Mouse (Mus musculus): ENCODE measurements around the gene Tmem59. TPM values are rescaled to one million over a fixed set of nuclear protein-coding genes. Genes with fewer than 3 reads are reported as not detected.

The Tmem59 gene
- polyA plus RNA-seq (2011; ENCODE audit: insufficient read length, low read depth, missing spikeins), result 388 and 440 TPM in 2 replicates

DNA sequence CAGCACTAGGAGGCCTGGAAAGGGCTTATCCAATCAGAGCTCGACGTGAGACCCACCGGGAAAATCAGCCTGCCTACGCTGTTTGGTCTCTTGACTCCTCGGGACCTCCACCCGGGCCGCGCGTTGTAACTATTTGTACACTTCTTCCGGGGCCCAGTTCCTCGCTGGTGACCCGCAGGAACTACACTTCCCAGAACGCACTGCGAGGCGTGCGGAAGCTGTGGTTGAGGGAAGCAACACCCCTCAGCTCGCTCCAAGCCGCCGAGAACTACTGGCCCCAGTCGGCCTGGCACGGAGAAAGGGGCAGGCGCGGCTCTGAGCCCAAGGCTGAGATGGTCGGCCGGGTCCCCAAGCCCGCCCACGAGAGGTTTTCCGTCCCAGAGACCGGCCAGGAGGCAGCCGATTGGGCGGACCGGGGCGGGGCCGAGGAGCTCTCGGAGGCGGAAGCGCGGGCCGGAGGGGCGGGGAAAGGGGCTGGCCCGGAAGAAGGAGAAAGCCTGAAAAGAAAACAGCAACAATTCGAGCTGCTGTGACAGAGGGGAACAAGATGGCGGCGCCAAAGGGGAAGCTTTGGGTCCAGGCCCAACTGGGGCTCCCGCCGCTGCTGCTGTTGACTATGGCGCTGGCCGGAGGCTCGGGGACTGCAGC lies at the start of gene Tmem59:
TSS of gene Tmem59 (plus strand) at position 218 of the 648 bp plus-strand sequence.
- H3K27ac ChIP-seq (ENCODE audit: insufficient read depth, low read length), result peak within 1 kb of the TSS; percentile 98
- TF ChIP-seq CTCF (IDR thresholded peaks at IDR 0.05; ENCODE audit: borderline replicate concordance, insufficient read depth, low read length) (no peak), POLR2A (IDR thresholded peaks at IDR 0.05; ENCODE audit: low read depth, low read length) (peak; percentile 74)
- H3K4me3 ChIP-seq (ENCODE audit: insufficient read depth, low read length), result peak within 1 kb of the TSS; percentile 95
- peaks cover 11% of the 10 kb centered on the region for H3K4me1 ChIP-seq (ENCODE audit: control insufficient read depth, insufficient read depth, low read length)

DNA sequence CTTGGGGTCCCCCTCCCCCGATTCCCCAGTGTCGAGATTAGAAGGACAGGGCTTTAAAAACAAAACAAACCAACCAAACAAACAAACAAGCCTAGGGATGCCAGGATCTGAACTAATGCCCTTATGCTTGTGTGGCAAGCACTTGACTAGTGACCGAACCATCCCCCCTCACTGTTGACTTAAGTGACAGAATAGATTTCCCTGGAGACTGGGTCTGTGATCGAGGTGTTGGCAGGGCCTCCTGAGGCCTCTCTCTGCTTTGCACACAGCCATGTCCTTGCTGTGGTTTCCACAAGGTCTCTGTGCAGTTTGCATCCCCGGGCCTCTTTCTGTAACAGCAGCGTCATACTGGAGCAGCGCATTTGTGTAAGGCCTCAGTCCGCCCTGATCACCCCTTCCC lies 48.8 kb upstream of the Tmem59 start:
- Histone ChIP-seq H3K4me3 (ENCODE audit: insufficient read depth, low read length) (no peak overlapping the region), H3K27ac (ENCODE audit: insufficient read depth, low read length) (no peak overlapping the region), H3K4me1 (ENCODE audit: control insufficient read depth, insufficient read depth, low read length) (no peaks in the 10 kb centered on the region; the same call in 1 of the 2 replicates)
- no peak for TF ChIP-seq POLR2A (IDR thresholded peaks at IDR 0.05; ENCODE audit: low read depth, low read length)
- TF ChIP-seq CTCF (IDR thresholded peaks at IDR 0.05; ENCODE audit: borderline replicate concordance, insufficient read depth, low read length), result no peak

DNA sequence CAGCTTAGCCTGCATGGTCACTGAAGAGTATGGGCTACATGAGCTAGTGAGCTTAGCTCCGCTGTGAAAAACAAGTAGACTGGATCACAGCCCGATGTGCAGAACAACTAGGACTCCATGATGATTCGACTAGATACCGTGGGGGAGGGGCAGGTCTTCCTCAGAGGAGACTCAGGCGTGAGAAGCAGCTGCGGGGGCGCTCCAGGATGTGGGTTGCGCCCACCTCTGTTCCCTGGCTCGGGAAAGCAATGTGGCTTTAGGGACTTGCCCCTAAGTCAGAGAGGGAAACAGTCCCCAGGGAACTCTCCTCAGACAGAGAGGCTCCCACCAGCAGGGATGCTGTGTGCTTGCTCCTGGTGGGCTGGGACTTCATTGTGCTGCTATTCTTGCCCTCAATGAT lies 47.7 kb upstream of the Tmem59 start:
- Histone ChIP-seq H3K27ac (ENCODE audit: insufficient read depth, low read length) (no peak overlapping the region), H3K4me3 (ENCODE audit: insufficient read depth, low read length) (no peak overlapping the region), H3K4me1 (ENCODE audit: control insufficient read depth, insufficient read depth, low read length) (no peaks in the 10 kb centered on the region; the same call in 1 of the 2 replicates)
- TF ChIP-seq CTCF (IDR thresholded peaks at IDR 0.05; ENCODE audit: borderline replicate concordance, insufficient read depth, low read length) (no peak), POLR2A (IDR thresholded peaks at IDR 0.05; ENCODE audit: low read depth, low read length) (no peak)

DNA sequence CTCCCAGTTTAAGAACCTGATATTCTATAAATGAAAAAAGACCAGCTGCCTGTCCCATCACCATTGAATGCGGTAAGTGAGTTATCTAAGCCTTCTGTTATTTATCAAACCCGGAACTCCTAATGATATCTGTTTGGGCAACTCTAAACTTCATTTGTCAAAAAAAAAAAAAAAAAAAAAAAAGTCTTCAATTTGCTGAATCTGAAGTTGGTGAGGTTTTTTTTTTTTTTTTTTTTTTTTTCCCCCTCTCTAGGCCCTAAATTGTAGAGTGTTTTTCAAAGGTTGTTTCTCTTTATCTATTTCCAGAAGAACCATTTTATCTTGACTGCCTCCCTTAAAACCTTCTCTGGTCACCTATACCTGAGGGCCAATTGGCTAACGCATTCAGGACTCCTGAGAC lies 43.3 kb upstream of the Tmem59 start:
- no peak for TF ChIP-seq CTCF (IDR thresholded peaks at IDR 0.05; ENCODE audit: borderline replicate concordance, insufficient read depth, low read length)
- no peaks in the 10 kb centered on the region; the same call in 1 of the 2 replicates for H3K4me1 ChIP-seq (ENCODE audit: control insufficient read depth, insufficient read depth, low read length)
- H3K4me3 ChIP-seq (ENCODE audit: insufficient read depth, low read length), result no peak overlapping the region
- H3K27ac ChIP-seq (ENCODE audit: insufficient read depth, low read length), result no peak overlapping the region

DNA sequence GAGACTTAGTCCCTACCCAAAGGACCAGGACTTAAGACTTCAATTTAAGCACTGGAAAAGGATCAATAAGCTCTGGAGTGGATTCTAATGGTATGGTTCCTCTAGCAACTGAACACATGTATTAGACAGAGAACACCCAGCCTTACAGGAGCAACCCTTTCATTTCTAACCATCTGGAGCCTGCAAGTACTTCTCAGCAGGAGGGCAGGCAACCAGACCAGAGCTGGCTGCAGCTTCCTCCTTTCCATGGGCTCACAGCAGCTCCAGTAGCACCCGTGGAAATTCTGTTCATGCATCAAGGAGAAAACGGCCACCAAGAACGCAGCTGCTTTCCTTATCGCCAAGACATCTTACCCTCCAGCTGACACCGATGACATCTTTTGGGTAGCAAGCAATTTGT lies 42.5 kb upstream of the Tmem59 start:
- TF ChIP-seq POLR2A (IDR thresholded peaks at IDR 0.05; ENCODE audit: low read depth, low read length) (no peak), CTCF (IDR thresholded peaks at IDR 0.05; ENCODE audit: borderline replicate concordance, insufficient read depth, low read length) (no peak)
- no peak overlapping the region for H3K27ac ChIP-seq (ENCODE audit: insufficient read depth, low read length)
- H3K4me1 ChIP-seq (ENCODE audit: control insufficient read depth, insufficient read depth, low read length), result no peaks in the 10 kb centered on the region; the same call in 1 of the 2 replicates
- H3K4me3 ChIP-seq (ENCODE audit: insufficient read depth, low read length), result no peak overlapping the region

DNA sequence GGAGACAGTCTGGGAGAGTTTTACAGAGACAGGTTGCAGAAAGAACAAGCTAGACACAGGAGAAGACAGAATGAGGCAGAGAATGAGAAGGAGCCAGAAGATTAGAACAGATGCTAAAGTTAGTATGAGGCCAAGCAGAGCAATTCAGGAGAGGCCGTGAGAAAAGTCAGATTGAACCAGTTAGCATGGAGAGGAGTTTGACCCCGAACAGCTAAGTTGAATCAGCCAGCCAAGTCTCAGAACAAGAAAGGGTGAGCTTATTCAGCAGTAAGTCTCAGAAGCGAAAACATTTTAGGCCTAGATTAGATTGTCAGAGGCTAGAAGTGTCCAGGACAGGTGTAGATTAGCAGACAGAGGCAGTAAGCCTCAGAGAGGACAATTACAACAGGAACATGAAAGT lies 41.7 kb upstream of the Tmem59 start:
- no peak overlapping the region for H3K4me3 ChIP-seq (ENCODE audit: insufficient read depth, low read length)
- no peak overlapping the region for H3K27ac ChIP-seq (ENCODE audit: insufficient read depth, low read length)

DNA sequence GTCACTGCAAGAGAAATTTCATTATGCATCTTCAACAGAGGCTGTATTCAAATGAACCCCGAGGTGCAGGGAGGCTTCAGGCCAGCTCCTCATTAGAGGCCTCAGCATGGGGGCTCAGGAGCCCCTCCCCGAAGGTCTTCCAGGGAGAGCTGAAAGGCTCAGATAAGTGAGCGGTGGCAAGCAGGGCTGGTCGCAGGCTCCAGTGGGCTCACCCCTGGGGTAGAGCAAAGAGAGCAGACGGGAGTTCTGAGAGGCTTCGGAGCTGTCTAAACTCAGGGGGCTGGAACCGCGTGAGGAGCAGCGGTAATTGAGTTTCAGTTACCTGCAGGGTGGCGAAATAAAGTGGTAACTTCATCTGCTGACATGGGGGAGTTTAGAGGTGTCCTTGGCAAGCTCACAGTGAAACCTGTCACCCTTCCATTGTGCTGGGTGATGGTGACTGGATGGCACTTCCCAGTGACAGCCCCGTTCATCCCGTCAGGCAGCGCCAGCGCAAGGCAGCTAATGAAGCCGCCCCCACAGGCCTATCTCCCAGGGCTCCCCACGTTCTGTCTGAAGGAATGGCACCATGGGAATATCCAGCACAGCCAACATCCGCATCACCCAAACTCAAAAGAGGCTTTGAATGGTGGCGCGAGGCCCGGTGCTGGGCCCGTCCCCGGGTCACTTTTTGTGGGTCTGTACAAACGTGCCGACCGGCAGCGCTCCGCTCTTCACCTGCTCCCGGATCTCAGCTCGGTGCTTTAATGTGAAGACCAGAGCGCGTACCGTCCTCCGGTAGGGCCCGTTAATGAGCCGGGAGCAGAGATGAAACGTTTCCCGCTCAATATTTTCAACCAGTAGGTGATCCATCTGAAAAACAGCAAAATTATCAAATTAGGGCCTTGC lies 39.0 kb upstream of the Tmem59 start:
- Histone ChIP-seq H3K27ac (ENCODE audit: insufficient read depth, low read length) (no peak overlapping the region), H3K4me1 (ENCODE audit: control insufficient read depth, insufficient read depth, low read length) (no peaks in the 10 kb centered on the region), H3K4me3 (ENCODE audit: insufficient read depth, low read length) (no peak overlapping the region)
- no peak for TF ChIP-seq CTCF (IDR thresholded peaks at IDR 0.05; ENCODE audit: borderline replicate concordance, insufficient read depth, low read length)
- TF ChIP-seq POLR2A (IDR thresholded peaks at IDR 0.05; ENCODE audit: low read depth, low read length), result no peak

More for the DNA sequence above, 41.7 kb upstream of the Tmem59 start:
- TF ChIP-seq CTCF (IDR thresholded peaks at IDR 0.05; ENCODE audit: borderline replicate concordance, insufficient read depth, low read length), result no peak
- TF ChIP-seq POLR2A (IDR thresholded peaks at IDR 0.05; ENCODE audit: low read depth, low read length), result no peak
- no peaks in the 10 kb centered on the region; the same call in 1 of the 2 replicates for H3K4me1 ChIP-seq (ENCODE audit: control insufficient read depth, insufficient read depth, low read length)

DNA sequence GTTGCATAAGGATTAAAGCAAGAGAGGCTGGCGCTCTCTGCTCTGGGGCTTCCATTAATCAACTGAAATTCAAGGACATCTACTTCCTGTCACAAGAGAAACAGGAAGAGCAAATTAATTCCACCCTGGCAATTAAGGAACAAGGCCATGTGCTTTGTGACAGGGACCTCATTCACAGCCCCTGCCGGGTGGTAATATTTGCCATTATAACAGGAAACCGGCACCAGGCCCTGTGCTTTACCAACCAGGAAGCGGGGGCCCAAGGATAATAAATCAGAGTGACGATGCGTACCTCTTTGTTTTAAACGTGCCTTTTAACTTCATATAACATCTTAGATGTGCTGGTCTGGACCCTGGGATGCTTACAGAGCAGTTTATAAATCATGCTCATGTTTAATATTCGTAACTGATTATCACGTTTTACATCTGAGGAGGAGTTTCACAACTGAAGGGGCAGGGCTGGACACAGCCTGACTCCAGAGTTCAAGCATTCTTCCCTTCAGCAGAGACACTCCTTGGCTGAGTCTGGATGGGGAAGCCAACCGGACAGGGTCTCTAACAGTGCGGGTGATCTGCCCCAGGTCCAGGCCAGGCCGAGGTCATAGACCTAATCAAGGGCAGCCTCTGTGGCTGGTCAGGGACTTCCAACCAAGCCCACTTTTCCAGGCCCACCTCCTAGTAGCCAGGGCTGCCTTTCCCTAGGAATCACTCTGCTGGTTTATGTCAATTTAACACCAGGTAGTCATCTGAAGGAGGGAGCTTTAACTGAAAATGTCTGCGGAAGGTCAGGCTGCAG lies 38.2 kb upstream of the Tmem59 start:
- TF ChIP-seq CTCF (IDR thresholded peaks at IDR 0.05; ENCODE audit: borderline replicate concordance, insufficient read depth, low read length), result no peak
- no peak for TF ChIP-seq POLR2A (IDR thresholded peaks at IDR 0.05; ENCODE audit: low read depth, low read length)
- Histone ChIP-seq H3K4me1 (ENCODE audit: control insufficient read depth, insufficient read depth, low read length) (no peaks in the 10 kb centered on the region), H3K4me3 (ENCODE audit: insufficient read depth, low read length) (no peak overlapping the region)

DNA sequence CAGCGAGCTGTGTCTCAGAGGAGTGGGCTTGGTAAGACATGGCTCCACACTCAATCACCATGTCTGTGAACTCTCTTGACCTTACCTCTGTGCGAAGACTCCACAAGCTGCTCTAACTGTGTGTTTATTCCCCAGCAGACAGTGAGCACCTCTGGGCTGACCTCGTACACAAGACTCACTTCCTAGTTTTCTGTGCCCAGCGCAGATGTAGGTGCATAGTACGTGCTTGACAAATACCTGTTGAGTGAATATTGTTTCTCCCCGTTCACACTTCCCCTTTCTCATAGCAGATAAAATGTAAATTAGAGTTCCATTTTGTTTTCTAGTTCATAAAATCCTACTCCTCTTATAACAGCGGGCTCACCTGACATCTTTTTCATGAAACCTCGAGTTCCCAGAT lies 34.7 kb upstream of the Tmem59 start:
- H3K27ac ChIP-seq (ENCODE audit: insufficient read depth, low read length), result no peak overlapping the region
- H3K4me3 ChIP-seq (ENCODE audit: insufficient read depth, low read length), result no peak overlapping the region
- TF ChIP-seq CTCF (IDR thresholded peaks at IDR 0.05; ENCODE audit: borderline replicate concordance, insufficient read depth, low read length), result no peak
- no peak for TF ChIP-seq POLR2A (IDR thresholded peaks at IDR 0.05; ENCODE audit: low read depth, low read length)
- H3K4me1 ChIP-seq (ENCODE audit: control insufficient read depth, insufficient read depth, low read length), result no peaks in the 10 kb centered on the region

More for the DNA sequence above, 38.2 kb upstream of the Tmem59 start:
- H3K27ac ChIP-seq (ENCODE audit: insufficient read depth, low read length), result no peak overlapping the region

Data from embryonic fibroblast, embryonic 13.5 days (primary cell).